Mouse (Mus musculus): Measurements from ENCODE around the gene Lmf1.

Lmf1 gene

GRCm38 (mm10) chr17:25608821-25609505 lies 30.1 kb downstream of the Lmf1 start:
- DNase-seq, result no peak

- DNase-seq, result no peak
Measured at GRCm38 (mm10) chr17:25609506-25609828, 30.6 kb downstream of the Lmf1 start.

- peak; percentile 7 for DNase-seq
Measured at GRCm38 (mm10) chr17:25610151-25610550, 31.3 kb downstream of the Lmf1 start.

GRCm38 (mm10) chr17:25612537-25612936 lies 33.7 kb downstream of the Lmf1 start:
- no peak for DNase-seq

GRCm38 (mm10) chr17:25613323-25613722 lies 34.4 kb downstream of the Lmf1 start:
- no peak for DNase-seq

- DNase-seq, result no peak
Measured at GRCm38 (mm10) chr17:25614723-25615510, 36.0 kb downstream of the Lmf1 start.

- DNase-seq, result peak; percentile 5
Measured at GRCm38 (mm10) chr17:25618508-25619056, 39.7 kb downstream of the Lmf1 start.

GRCm38 (mm10) chr17:25623441-25623840 lies 44.6 kb downstream of the Lmf1 start:
- no peak for DNase-seq

GRCm38 (mm10) chr17:25623935-25624334 lies 45.0 kb downstream of the Lmf1 start:
- no peak for DNase-seq

GRCm38 (mm10) chr17:25624446-25625119 lies 45.7 kb downstream of the Lmf1 start:
- no peak for DNase-seq

GRCm38 (mm10) chr17:25625282-25625681 lies 46.4 kb downstream of the Lmf1 start:
- no peak for DNase-seq

- no peak for DNase-seq
Measured at GRCm38 (mm10) chr17:25626196-25627043, 47.5 kb downstream of the Lmf1 start.

GRCm38 (mm10) chr17:25630313-25630712 lies 51.4 kb downstream of the Lmf1 start:
- DNase-seq, result no peak

GRCm38 (mm10) chr17:25634070-25634469 lies 55.2 kb downstream of the Lmf1 start:
- DNase-seq, result no peak

GRCm38 (mm10) chr17:25635387-25635786 lies 56.5 kb downstream of the Lmf1 start:
- DNase-seq, result no peak

- no peak for DNase-seq
Measured at GRCm38 (mm10) chr17:25635806-25636205, 56.9 kb downstream of the Lmf1 start.

GRCm38 (mm10) chr17:25637986-25638385 lies 59.1 kb downstream of the Lmf1 start:
- DNase-seq, result no peak

- DNase-seq, result no peak
Measured at GRCm38 (mm10) chr17:25638442-25638841, 59.6 kb downstream of the Lmf1 start.

GRCm38 (mm10) chr17:25640956-25641355 lies 62.1 kb downstream of the Lmf1 start:
- DNase-seq, result no peak

- no peak for DNase-seq
Measured at GRCm38 (mm10) chr17:25642032-25642431, 63.1 kb downstream of the Lmf1 start.

GRCm38 (mm10) chr17:25643517-25644294 lies 64.8 kb downstream of the Lmf1 start:
- DNase-seq, result no peak

GRCm38 (mm10) chr17:25644761-25645160 lies 65.9 kb downstream of the Lmf1 start:
- DNase-seq, result no peak
